Mouse (Mus musculus) olfactory bulb, adult 2 months (tissue): Measurements from ENCODE around the gene Bid. TPM values are rescaled to one million over a fixed set of nuclear protein-coding genes. Genes with fewer than 3 reads are reported as not detected.
"Not testable (repeated sequence)": the region's sequence is repeated elsewhere in the genome, so short reads cannot be mapped to it uniquely, and the experiment has no call there.

ENCODE experiments used
- H3K27ac ChIP-seq: fragments of 200-500 bp; 2 replicates; pipeline ENCODE4 v1.5.1; 2012; ENCODE audit warnings: low read depth, low read length; ENCODE audit not compliant: insufficient read depth
- H3K4me1 ChIP-seq: fragments of 200-500 bp; 2 replicates; pipeline ENCODE4 v1.6.1; 2012; ENCODE audit warnings: low read length; ENCODE audit not compliant: control insufficient read depth, insufficient read depth
- H3K4me3 ChIP-seq: fragments of 200-500 bp; 2 replicates; pipeline ENCODE4 v1.5.1; 2012; ENCODE audit warnings: mild to moderate bottlenecking, low read depth, low read length, moderate library complexity; ENCODE audit not compliant: insufficient read depth
- CTCF ChIP-seq: fragments of 200-500 bp; IDR thresholded peaks from 2 replicates; pipeline ENCODE4 v1.5.1; 2012; ENCODE audit warnings: low read depth, mild to moderate bottlenecking, low read length, moderate library complexity; ENCODE audit not compliant: insufficient read depth
- POLR2A ChIP-seq: fragments of 200-500 bp; IDR thresholded peaks from 2 replicates; pipeline ENCODE4 v1.6.1; 2012; ENCODE audit warnings: mild to moderate bottlenecking, low read depth, low read length, moderate library complexity; ENCODE audit not compliant: insufficient read depth
- WGBS: fragments of 180-500 bp; shearing (Covaris S2); methylation state at CpG from one replicate; pipeline ENCODE4 v1.1.7; 2018; 5-methylcytosine and 5-hydroxymethylcytosine counted together
- polyA plus RNA-seq: library from polyadenylated mRNA; stranded (reverse); fragments of >200 nt; gene quantifications from 2 replicates; pipeline ENCODE4 v1.2.4, GENCODE M21; 2012; ENCODE audit warnings: low replicate concordance; ENCODE audit not compliant: missing spikeins, insufficient read depth, insufficient read length

Bid gene
- polyA plus RNA-seq, 1 experiment = not detected

DNA sequence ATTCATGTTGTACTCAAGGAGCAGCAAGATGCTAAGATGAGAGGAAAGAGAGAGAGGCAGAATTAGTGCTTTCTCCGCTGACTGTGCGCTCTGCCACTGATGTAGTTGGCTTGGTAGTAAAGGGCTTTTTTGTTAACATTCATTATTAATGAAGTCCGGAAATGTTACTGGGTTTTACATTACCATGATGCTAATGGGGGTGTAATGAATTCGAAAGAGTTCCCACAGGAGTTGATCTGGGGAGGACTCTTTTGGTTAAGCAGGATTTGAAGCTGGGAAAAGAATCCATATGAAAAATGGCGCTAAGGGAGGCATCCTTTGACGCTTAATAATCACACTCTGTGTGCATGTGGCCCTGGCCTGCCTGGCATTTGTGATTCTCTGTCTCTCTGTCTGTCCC is 32.2 kb downstream of the Bid start:
- Histone ChIP-seq H3K27ac (no peak overlapping the region), H3K4me1 (no peaks in the 10 kb centered on the region), H3K4me3 (no peak overlapping the region)
- 69% methylated on average over 6 of the region's 6 CpGs for WGBS
- TF ChIP-seq POLR2A (no peak), CTCF (no peak)

DNA sequence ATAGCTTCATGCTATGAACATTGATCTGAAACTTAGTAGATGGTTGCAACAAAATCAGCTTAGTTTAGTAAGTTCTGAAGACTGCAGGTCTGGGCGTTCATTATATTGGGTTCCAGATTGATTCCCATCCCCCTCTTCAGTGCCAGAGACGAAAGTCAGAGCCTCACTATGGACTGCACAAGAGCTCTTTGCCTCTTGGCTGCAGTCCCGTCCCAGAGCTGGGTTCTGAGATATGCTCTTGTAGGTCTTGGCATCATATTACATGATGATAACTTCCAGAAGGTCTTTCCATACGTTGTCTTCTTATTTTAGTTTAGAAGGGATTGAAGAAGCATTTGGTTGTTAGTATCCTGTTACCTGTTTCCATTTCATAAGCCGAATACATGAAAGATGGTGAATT is 37.6 kb downstream of the Bid start:
- Histone ChIP-seq H3K4me3 (no peak overlapping the region), H3K27ac (no peak overlapping the region), H3K4me1 (no peaks in the 10 kb centered on the region)
- WGBS = 87% methylated on average over 5 of the region's 5 CpGs
- TF ChIP-seq CTCF (no peak), POLR2A (no peak)

DNA sequence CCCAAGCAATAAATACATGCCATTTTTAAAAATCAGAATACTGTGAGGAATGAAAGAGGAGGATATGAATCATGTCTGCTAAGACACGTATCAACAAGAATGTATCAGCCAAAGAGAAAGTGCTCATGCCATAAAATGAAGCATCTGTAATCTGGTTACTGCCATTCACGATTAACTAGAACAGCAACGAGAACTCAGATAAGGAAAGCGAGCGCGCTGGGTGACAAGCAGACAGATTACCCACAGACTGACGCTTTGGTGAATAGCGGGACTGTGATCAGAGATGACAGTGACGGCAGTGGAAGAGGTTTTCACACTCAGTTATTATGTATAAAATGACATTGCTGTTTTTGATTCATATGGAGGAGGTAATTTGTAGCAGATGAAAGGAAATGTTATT is 42.8 kb downstream of the Bid start:
- Histone ChIP-seq H3K4me3 (no peak overlapping the region), H3K27ac (no peak overlapping the region), H3K4me1 (no peaks in the 10 kb centered on the region)
- WGBS = 86% methylated on average over 9 of the region's 9 CpGs
- TF ChIP-seq CTCF = no peak
- TF ChIP-seq POLR2A = no peak

DNA sequence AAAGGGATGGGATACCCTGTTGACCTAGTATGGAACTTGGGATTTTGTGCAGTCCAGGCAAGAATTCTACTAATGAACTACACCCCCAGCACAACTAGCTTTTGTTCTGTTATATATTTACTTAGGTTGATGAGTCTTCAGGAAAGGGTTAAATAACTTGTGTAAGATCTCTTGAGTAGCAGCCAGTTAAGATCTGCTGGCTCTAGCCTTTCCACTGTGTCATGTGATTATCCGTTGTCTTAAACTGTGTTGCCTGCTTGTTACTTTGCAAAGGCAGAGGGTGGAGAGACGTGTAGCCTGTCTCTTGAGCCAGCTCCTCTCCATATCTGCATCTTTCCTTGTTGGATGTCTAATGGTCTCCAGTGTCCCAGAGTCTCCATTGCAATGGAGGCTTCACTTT is 45.4 kb downstream of the Bid start:
- no peak overlapping the region for H3K4me3 ChIP-seq
- no peaks in the 10 kb centered on the region for H3K4me1 ChIP-seq
- 59% methylated on average over 2 of the region's 2 CpGs for WGBS
- TF ChIP-seq CTCF (no peak), POLR2A (no peak)
- no peak overlapping the region for H3K27ac ChIP-seq

DNA sequence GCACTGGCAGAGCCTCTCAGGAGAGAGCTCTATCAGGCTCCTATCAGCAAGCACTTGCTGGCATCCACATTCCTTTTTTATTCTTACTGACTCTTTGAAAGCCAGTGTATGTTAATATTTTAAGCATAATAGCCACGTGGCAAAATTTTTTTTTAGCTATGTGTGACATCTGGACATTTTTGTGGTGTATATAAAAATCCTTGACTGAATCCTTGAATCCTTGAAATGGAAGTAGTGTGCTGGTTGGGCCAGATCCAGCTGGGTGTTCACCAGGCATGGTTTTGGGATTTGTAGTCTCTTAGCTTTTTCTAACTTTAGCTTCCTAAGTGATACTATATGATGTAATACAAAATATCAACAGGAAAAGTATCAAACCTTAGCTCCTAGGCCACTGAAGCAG is 47.8 kb downstream of the Bid start:
- WGBS = 77% methylated on average over 1 of the region's 1 CpGs
- Histone ChIP-seq H3K27ac (no peak overlapping the region), H3K4me3 (no peak overlapping the region), H3K4me1 (peaks cover 5% of the 10 kb centered on the region; the same call in 1 of the 2 replicates)
- TF ChIP-seq CTCF = no peak
- TF ChIP-seq POLR2A = no peak

DNA sequence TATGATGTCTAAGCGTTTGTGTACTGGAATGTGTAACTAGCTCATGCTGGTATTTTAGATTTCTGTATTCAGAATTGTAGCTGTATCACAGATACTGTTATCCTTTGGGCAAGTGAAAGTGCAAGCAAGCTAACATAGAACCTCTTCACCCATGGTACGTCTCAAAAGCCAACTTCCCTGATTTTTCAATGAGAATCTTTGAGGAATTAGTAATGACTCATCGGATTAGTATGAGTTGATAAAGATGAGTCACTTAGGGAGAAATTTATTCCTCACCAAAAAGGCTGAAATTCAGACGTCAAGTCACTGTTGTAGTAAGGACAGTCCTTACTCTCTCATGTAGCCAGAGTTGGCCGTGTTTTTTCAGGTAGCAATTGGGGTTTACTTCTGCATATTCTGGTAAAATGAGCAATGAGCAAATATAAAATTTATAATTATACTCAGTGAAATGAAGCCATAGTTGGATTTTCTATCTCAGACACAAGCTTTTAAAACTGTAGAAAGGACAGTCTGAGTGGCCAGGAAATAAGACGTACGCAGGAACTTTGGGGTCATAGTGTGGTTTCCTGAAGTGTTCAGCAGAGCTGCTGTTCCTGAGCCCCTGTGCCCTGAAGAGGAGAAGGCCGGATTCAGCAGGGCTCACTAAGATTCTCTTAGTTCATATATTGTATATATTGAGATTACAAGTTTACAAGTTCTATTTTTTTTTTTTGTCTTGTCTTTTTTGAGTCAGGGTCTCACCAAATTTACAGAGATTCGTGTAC is 50.4 kb downstream of the Bid start:
- no peak overlapping the region for H3K27ac ChIP-seq
- TF ChIP-seq CTCF (no peak), POLR2A (no peak)
- H3K4me3 ChIP-seq = no peak overlapping the region
- H3K4me1 ChIP-seq = peaks cover 5% of the 10 kb centered on the region; the same call in 1 of the 2 replicates
- WGBS = 78% methylated on average over 9 of the region's 9 CpGs

DNA sequence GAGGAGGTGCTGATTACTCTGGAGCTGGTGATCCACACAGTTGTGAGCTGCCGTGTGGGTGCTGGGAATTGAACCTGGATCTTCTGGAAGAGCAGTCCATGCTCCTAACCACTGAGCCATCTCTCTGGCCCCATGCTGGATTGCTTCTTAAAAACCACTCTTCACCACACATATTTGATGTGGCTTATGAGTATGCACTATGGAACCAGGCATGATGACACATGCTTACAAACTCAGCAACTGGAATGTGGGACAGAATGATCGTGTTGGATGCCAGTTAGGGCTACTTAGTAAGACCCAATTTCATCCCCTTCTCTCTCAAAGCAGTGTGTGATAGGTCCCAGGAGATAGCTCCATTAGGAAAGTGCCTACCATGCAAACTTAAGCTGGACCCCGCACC is 56.6 kb downstream of the Bid start:
- no peak overlapping the region for H3K27ac ChIP-seq
- TF ChIP-seq CTCF (no peak), POLR2A (no peak)
- WGBS = 97% methylated on average over 3 of the region's 3 CpGs

DNA sequence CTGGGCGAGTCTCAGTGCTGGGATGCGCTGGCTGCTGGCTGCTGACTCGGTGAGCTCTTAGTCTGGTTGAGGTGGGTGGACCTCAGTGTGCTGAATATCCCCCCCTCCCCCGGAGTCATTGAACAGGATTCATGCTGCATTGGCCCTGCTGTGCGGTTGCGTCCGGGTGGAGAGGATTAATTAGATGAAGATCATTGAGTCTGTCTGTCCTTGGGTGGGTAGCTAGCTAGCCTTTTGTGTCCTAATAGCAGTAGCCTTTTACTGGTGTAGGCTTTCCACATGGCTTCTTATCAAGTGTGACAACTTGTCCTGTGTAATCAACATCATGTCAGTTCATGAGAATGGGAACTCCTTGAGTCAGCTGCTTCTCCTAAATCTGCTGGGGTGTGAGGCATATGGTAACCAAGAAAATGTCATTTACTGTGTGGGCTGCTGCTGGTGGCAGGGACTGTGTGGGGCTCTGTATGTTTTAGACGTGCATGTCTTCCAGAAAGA is 58.4 kb downstream of the Bid start:
- 39% methylated on average over 8 of the region's 8 CpGs for WGBS
- Histone ChIP-seq H3K4me1 (0 out of 2 replicates have a peak, but pooled peaks cover 3% of the 10 kb centered on the region), H3K4me3 (no peak overlapping the region), H3K27ac (no peak overlapping the region)
- TF ChIP-seq POLR2A = no peak
- TF ChIP-seq CTCF = no peak

More for the DNA sequence above, 56.6 kb downstream of the Bid start:
- Histone ChIP-seq H3K4me1 (0 out of 2 replicates have a peak, but pooled peaks cover 3% of the 10 kb centered on the region), H3K4me3 (no peak overlapping the region)

DNA sequence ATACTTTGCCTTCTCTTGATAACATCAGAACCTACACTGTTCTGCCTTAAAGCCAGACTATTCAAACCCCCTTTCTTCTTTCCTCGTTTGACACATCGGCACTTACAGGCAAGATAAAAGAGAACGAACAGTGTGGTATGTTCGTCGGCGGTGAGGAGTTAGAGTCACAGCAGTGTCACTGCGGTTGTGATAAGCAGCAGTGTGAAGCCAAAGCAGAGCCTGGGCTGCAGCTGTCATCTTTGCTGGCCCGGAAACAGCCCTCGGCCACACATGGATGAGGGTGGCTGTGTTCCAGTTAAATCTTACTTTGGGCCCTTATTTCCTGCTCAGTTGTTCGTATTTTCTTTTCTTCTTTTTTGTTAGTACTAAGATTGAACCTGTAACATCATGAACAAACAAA is 62.2 kb downstream of the Bid start:
- H3K4me1 ChIP-seq = 0 out of 2 replicates have a peak, but pooled peaks cover 3% of the 10 kb centered on the region
- TF ChIP-seq CTCF = no peak
- TF ChIP-seq POLR2A = no peak
- H3K27ac ChIP-seq = no peak overlapping the region
- 84% methylated on average over 10 of the region's 10 CpGs for WGBS
- no peak overlapping the region for H3K4me3 ChIP-seq

DNA sequence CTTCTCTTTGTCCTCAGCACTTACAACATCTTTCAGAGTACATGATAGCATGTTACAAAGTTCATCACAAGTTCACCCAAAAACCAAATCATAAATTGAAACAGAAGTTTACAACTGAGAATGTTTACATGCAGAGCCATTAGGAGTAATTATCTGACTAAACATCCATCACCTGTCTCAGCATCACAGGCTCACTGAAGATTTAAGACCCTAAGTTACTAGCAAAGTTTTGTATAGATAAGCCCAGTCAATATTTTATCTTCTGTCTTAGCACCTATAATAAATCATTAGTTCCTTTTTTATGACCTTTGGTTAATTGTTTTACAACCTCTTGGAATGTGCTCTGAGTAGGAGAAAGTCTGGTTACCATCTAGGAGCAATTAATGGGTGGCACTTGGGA is 65.9 kb downstream of the Bid start:
- not testable (repeated sequence) for H3K4me1 ChIP-seq, H3K27ac ChIP-seq, H3K4me3 ChIP-seq
